Comparison of ENCODE assay signal across 11 mouse cellular contexts in the genomic region with DNA sequence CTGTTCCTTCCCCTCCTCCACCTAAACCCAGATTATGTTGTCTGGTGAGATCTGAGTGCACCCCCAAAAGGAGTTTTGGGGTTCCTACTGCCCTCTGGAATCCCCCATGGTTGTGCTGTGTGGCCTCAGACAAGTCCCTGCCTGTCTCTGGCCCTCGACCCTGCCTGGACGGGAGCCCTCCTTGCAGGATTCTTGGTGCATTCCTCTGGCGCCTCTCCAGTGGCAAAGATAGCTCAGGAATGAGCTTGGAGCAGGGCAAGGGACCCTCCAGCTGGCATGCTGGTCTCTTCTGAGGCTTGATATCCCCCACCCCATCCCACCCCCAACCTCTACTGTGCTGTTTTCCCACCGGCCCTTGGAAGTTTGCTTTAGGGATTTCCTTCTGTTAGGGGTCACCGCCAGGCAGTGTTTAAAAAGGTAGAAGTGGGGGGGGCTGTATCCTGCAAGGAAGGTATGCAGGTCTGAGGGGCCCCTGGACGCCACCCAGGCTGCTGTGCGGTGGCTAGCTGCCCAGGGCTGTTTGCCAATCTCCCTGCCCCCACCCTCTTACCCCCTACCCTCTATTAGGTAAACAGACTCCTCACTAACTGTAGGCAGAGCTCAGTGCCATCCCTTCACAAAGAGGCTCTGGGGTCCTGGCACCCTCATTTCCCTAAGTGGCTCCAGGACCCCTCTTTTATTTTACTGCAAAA. TPM values are rescaled to one million over a fixed set of nuclear protein-coding genes. Genes with fewer than 3 reads are reported as not detected.
DNase-seq lines count a peak whose midpoint lies in the region; ATAC-seq lines count a peak whose summit lies in the region.
"Had no signal": no experiment of that assay in that cellular context is flagged by ENCODE, and none has a peak within 500 bp of the region (broad histone marks: within the 10 kb centered on the region; RNA-seq: fewer than 3 reads in every experiment).

No protein-coding gene starts in this region.

- H3K9me3 ChIP-seq in forebrain, embryonic 14.5 days (replicated peaks; ENCODE audit: control insufficient read depth, low read length) = no peaks in the 10 kb centered on the region
- no peaks in the 10 kb centered on the region for H3K9me3 ChIP-seq in forebrain, embryonic 11.5 days (ENCODE audit: control insufficient read depth, low read length)
- H3K9me3 ChIP-seq in intestine, embryonic 15.5 days = no peaks in the 10 kb centered on the region
- H3K9me3 ChIP-seq in midbrain, embryonic 15.5 days = no peaks in the 10 kb centered on the region
- H3K9me3 ChIP-seq: embryonic facial prominence, embryonic 12.5 days; limb, embryonic 15.5 days; midbrain, embryonic 12.5 days had no signal

- H3K4me1 ChIP-seq in forebrain, embryonic 14.5 days (ENCODE audit: control insufficient read depth, insufficient read depth, low read length) = peaks cover 5% of the 10 kb centered on the region; the same call in 1 of the 2 replicates
- H3K4me1 ChIP-seq in forebrain, embryonic 11.5 days (replicated peaks; ENCODE audit: control insufficient read depth, insufficient read depth, low read length) = no peaks in the 10 kb centered on the region
- peaks cover 28% of the 10 kb centered on the region for H3K4me1 ChIP-seq in intestine, embryonic 15.5 days (replicated peaks)
- peaks cover 17% of the 10 kb centered on the region for H3K4me1 ChIP-seq in midbrain, embryonic 15.5 days

- H3K9ac ChIP-seq in forebrain, embryonic 14.5 days (ENCODE audit: low read length) = no peak overlapping the region
- H3K9ac ChIP-seq in forebrain, embryonic 11.5 days (ENCODE audit: low read length) = no peak overlapping the region
- H3K9ac ChIP-seq in intestine, embryonic 15.5 days = no peak overlapping the region
- no peak overlapping the region for H3K9ac ChIP-seq in midbrain, embryonic 15.5 days
- H3K9ac ChIP-seq: embryonic facial prominence, embryonic 12.5 days; limb, embryonic 15.5 days; midbrain, embryonic 12.5 days had no signal

- H3K4me3 ChIP-seq in forebrain, embryonic 14.5 days (ENCODE audit: low read depth, low read length) = no peak overlapping the region
- no peak overlapping the region for H3K4me3 ChIP-seq in forebrain, embryonic 11.5 days (ENCODE audit: low read depth, low read length)
- H3K4me3 ChIP-seq in intestine, embryonic 15.5 days (replicated peaks) = no peak overlapping the region
- no peak overlapping the region for H3K4me3 ChIP-seq in midbrain, embryonic 15.5 days
- H3K4me3 ChIP-seq: embryonic facial prominence, embryonic 12.5 days; limb, embryonic 15.5 days; midbrain, embryonic 12.5 days had no signal

- no peak overlapping the region for H3K4me2 ChIP-seq in forebrain, embryonic 14.5 days (ENCODE audit: low read length)
- H3K4me2 ChIP-seq in forebrain, embryonic 11.5 days (ENCODE audit: low read depth, low read length, severe bottlenecking) = no peak overlapping the region
- peak overlapping the region; percentile 14; the same call in 1 of the 2 replicates for H3K4me2 ChIP-seq in intestine, embryonic 15.5 days (replicated peaks)
- no peak overlapping the region for H3K4me2 ChIP-seq in midbrain, embryonic 15.5 days
- H3K4me2 ChIP-seq: embryonic facial prominence, embryonic 12.5 days; limb, embryonic 15.5 days; midbrain, embryonic 12.5 days had no signal

- H3K27ac ChIP-seq in forebrain, embryonic 14.5 days (ENCODE audit: low read depth, low read length) = no peak overlapping the region
- H3K27ac ChIP-seq in forebrain, embryonic 11.5 days (ENCODE audit: low read depth, low read length) = no peak overlapping the region
- no peak overlapping the region for H3K27ac ChIP-seq in intestine, embryonic 15.5 days
- H3K27ac ChIP-seq in midbrain, embryonic 15.5 days = peak overlapping the region; percentile 63
- H3K27ac ChIP-seq: embryonic facial prominence, embryonic 12.5 days; limb, embryonic 15.5 days; midbrain, embryonic 12.5 days had no signal

- peak; percentile 19 for DNase-seq in forebrain, embryonic 14.5 days (ENCODE audit: low spot score)
- DNase-seq in forebrain, embryonic 11.5 days (ENCODE audit: low spot score) = no peak
- DNase-seq in kidney, postnatal 14 days = peak; percentile 45
- DNase-seq in kidney, adult 11 months = no peak
- DNase-seq in cerebellum, adult 9-10 months = no peak

- H3K36me3 ChIP-seq in forebrain, embryonic 14.5 days (ENCODE audit: control insufficient read depth, insufficient read depth, low read length) = no peaks in the 10 kb centered on the region
- H3K36me3 ChIP-seq in forebrain, embryonic 11.5 days (ENCODE audit: control insufficient read depth, insufficient read depth, low read length) = no peaks in the 10 kb centered on the region
- no peaks in the 10 kb centered on the region for H3K36me3 ChIP-seq in intestine, embryonic 15.5 days
- H3K36me3 ChIP-seq in midbrain, embryonic 15.5 days (replicated peaks) = no peaks in the 10 kb centered on the region
- H3K36me3 ChIP-seq: embryonic facial prominence, embryonic 12.5 days; limb, embryonic 15.5 days; midbrain, embryonic 12.5 days had no signal

- 33% methylated on average over 7 of the region's 7 CpGs for WGBS in forebrain, embryonic 14.5 days
- WGBS in forebrain, embryonic 11.5 days = 56% methylated on average over 7 of the region's 7 CpGs
- WGBS in intestine, embryonic 15.5 days = 37% methylated on average over 7 of the region's 7 CpGs
- WGBS in midbrain, embryonic 15.5 days = 44% methylated on average over 7 of the region's 7 CpGs

- ATAC-seq in forebrain, embryonic 14.5 days = no peak
- no peak for ATAC-seq in forebrain, embryonic 11.5 days (replicated peaks; ENCODE audit: low FRiP score)
- ATAC-seq in intestine, embryonic 15.5 days = peak; percentile 49; the same call in 1 of the 2 replicates
- ATAC-seq in midbrain, embryonic 15.5 days (replicated peaks) = peak; percentile 20; the same call in 1 of the 2 replicates
- ATAC-seq in cerebellum, adult (ENCODE audit: insufficient number of reproducible peaks, low FRiP score, low TSS enrichment) = no peak

- H3K27me3 ChIP-seq in forebrain, embryonic 14.5 days (replicated peaks; ENCODE audit: control insufficient read depth, insufficient read depth, low read length) = no peaks in the 10 kb centered on the region
- H3K27me3 ChIP-seq in forebrain, embryonic 11.5 days (ENCODE audit: control insufficient read depth, insufficient read depth, low read length) = no peaks in the 10 kb centered on the region
- no peaks in the 10 kb centered on the region for H3K27me3 ChIP-seq in intestine, embryonic 15.5 days (replicated peaks)
- H3K27me3 ChIP-seq in midbrain, embryonic 15.5 days (replicated peaks) = no peaks in the 10 kb centered on the region
- H3K27me3 ChIP-seq: embryonic facial prominence, embryonic 12.5 days; limb, embryonic 15.5 days; midbrain, embryonic 12.5 days had no signal

RNA-seq across cellular contexts. Expression of gene Pdgfa, which starts 31.0 kb away (rescaled TPM):
- polyA plus RNA-seq in forebrain, embryonic 14.5 days (2014; fragmentation: Nextera tagmentation; extraction: Ambion mirVana) = 14.5 and 15.6 TPM in 2 replicates
- 8.8 and 9.4 TPM in 2 replicates for polyA plus RNA-seq in forebrain, embryonic 11.5 days (2014; fragmentation: Nextera tagmentation; extraction: Ambion mirVana)
- polyA plus RNA-seq in intestine, embryonic 15.5 days (2015; fragmentation: Nextera tagmentation; extraction: Ambion mirVana) = 48.5 and 48.8 TPM in 2 replicates
- 22.5 and 23.6 TPM in 2 replicates for polyA plus RNA-seq in midbrain, embryonic 15.5 days (2015; fragmentation: Nextera tagmentation; extraction: Ambion mirVana)

Comparison
In these comparisons a context has a peak if more than half of its experiments do, and no peak if none do; other contexts are left out.
1. DNase-seq: peak in forebrain, embryonic 14.5 days (single experiment) and kidney, postnatal 14 days (single experiment); none in forebrain, embryonic 11.5 days (single experiment), kidney, adult 11 months (single experiment) and cerebellum, adult 9-10 months (single experiment).
2. ATAC-seq: peak in intestine, embryonic 15.5 days (single experiment) and midbrain, embryonic 15.5 days (single experiment); none in forebrain, embryonic 14.5 days (single experiment), forebrain, embryonic 11.5 days (single experiment) and cerebellum, adult (single experiment).